Mouse (Mus musculus) layer of hippocampus, adult 9-11 months (tissue): Measurements from ENCODE around the gene Gm8677.
"Not testable (repeated sequence)": the region's sequence is repeated elsewhere in the genome, so short reads cannot be mapped to it uniquely, and the experiment has no call there.

Experiments
- DNase-seq: peaks from one replicate; pipeline ENCODE4 v3.0.0; 2022

The Gm8677 gene

GRCm38 (mm10) chr7:22534787-22535186 is at the start of gene Gm8677:
Gm8677 (minus strand) TSS chr7:22534887.
- not testable (repeated sequence) for DNase-seq

GRCm38 (mm10) chr7:22565243-22565642 is 30.6 kb upstream of the Gm8677 start, which contains the start of gene Gm4201:
Gm4201 (minus strand) TSS chr7:22565343.
- not testable (repeated sequence) for DNase-seq

- DNase-seq, result not testable (repeated sequence)
These were observed 12.0 kb downstream of the Gm8677 start, which contains the start of gene Vmn1r152 for GRCm38 (mm10) chr7:22522667-22523066. Vmn1r152 (plus strand) TSS chr7:22522967.

GRCm38 (mm10) chr7:22499578-22499977 is 35.1 kb downstream of the Gm8677 start, which contains the start of gene Vmn1r151:
Vmn1r151 (minus strand) TSS chr7:22499678.
- DNase-seq, result not testable (repeated sequence)
